Mouse (Mus musculus): ENCODE data around the gene Rbm18.
"Not testable (repeated sequence)": the region's sequence is repeated elsewhere in the genome, so short reads cannot be mapped to it uniquely, and the experiment has no call there.

Rbm18 gene

DNA sequence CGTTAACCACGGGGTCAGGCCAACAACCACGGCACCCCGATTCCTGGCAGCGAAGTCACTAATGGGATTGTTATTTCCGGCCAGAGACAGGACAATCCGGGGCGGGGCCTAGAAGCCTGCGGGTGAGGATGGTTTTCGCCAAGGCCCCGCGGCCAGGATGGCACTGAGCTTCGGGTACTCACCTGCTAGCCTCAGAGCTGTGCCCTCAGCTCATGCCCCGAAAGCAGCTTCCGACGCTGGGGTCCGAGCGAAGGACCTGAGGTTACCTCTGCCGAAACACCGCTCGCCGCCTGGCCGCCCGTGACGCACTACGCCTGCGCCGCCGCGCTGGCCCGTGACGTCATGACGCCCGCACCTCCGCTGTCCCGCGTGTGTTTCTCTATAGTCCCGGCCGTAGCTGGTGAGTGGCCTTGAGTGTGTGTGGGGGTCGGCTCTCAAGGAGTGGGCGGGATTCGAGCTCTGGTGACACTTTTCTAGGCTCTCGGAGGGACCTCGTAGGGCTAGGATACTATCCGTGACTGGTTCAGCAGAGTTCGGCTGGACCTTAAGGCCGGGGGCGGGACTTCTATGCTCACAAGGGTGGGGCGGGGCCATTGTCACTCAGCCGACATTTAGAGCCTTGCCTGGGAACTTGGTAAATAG is at the start of gene Rbm18, which contains the start of gene Mrrf:
Gene Rbm18 (minus strand): TSS at position 474 of the 642 bp plus-strand sequence.
Gene Mrrf (plus strand): TSS at position 90 of the 642 bp plus-strand sequence.
- peak; percentile 77 for DNase-seq (ENCODE audit: low spot score)

DNA sequence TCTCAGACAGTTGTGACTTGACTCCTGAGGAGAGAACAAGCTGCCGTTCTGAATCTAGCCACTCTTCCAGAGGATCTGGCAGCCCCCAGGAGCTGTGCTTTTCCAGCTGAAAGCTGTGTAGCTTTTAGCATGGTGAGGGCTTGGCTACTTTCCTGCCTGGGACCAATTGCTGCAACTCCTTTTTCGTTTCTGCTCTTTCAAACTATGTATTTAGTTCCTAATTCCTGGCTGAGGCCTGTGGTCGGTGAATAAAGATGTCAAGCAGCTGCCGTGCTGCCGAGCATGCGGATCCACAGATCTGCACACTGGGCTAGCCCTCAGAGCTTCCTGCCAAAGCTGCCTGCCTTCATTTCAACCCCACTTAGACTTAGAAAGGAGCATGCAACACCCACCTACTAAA is 48.3 kb upstream of the Rbm18 start:
- DNase-seq (ENCODE audit: low spot score), result no peak

DNA sequence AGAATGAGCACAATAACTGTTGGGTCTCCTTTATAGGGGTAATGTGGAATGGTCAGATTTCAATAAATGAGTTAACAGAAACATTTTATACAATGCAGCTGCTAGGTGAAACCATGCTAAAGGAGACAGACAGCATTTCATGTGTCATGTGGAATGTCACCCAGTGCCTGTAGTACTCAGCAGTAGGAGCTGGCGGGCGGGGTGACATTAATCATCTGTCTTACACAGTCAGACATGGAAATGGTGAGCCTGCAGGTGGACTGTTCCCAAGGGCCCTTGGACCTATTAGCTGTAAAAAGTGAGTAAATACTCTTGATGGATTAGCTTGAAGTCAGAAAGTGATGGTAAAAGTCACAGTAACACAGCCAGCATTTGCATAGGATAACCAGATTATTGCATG is 47.6 kb upstream of the Rbm18 start:
- DNase-seq (ENCODE audit: low spot score), result no peak

DNA sequence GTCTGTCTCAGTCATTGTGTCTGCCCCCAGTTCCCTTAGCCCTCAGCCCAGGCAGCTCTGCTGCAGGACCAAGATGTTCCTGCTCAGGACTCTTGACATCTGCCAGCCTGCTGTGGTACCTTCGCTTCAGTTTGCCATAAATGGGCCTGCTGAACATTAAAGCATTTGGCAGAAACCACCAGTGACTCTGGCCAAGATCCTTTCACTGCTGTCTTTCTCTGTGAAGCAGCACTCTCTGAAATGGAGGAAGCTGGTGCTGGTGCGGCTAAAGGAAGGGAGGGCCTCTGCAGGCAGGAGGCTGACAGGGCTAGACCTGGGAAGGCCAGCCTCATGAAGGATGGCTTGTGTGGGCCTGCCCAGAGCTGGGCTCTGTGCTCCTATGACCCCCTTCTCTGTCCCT is 46.7 kb upstream of the Rbm18 start:
- DNase-seq (ENCODE audit: low spot score), result no peak

DNA sequence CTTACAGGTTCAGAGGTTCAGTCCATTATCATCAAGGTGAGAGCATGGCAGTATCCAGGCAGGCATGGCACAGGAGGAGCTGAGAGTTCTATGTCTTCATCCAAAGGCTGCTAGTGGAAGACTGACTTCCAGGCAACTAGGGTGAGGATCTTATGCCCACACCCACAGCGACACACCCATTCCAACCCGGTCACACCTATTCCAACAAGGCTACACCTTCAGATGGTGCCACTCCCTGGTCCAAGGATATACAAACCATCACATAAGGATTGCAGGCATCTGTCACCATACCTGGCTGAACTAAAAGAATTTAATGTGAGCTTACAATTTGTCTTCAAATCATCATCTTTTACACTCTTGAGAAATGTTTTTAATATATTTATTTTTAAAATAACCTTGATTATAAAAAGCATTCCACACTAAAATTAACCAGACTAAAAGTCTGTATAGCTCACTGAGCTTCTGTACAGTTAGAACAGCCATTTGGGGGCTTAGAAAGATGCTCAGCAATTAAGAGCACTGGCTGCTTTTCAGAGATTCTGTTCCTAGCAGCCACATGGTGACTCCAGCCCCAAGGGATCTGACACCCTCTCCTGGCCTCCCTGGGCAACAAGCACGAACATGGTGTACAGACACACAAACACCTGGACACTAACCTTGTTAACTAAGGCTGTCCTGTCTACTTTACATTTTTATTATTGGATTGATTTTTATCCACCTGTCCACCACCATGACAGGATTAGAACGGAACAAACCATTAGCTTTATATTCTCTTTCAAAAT is 45.2 kb upstream of the Rbm18 start:
- not testable (repeated sequence) for DNase-seq (ENCODE audit: low spot score)

DNA sequence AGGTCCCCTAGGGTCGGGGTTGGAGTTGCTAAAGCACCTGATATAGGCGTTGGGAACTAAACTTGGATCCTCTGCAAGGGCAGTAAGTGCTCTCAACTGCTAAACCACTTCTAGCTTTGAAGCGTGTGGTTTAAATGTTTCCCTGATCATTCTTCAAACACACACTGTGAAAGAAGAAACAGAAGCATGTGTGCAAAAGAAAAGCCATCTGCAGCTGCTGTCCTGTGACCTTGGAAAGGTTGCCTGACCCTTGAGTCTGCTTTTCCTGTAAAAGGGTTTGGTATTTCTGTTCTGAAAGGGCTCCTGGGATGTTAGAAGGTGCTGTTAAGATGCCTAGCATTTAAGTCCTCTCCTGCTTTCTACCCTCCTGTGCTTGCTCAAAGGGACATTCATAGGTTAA is 42.9 kb upstream of the Rbm18 start:
- DNase-seq (ENCODE audit: low spot score), result no peak

DNA sequence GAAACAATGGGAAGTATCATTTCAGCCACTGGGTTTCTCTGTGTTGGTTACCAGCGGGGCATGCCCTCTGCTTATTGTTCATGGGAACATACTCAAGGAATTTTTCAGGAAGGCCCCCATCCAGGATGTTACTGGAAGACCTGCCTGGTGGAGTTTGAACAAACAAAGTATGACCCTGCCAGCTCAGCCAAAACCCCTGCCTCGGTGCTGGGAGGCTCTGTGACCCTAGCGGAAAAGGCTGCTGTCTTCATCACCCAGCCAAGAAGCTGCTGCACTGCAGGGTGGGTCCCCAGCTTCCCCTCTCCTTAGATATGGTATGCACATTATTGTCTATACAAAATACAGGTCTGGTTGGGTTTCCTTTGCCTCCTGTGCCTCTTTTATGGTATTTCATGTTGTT is 36.0 kb upstream of the Rbm18 start:
- no peak for DNase-seq (ENCODE audit: low spot score)

DNA sequence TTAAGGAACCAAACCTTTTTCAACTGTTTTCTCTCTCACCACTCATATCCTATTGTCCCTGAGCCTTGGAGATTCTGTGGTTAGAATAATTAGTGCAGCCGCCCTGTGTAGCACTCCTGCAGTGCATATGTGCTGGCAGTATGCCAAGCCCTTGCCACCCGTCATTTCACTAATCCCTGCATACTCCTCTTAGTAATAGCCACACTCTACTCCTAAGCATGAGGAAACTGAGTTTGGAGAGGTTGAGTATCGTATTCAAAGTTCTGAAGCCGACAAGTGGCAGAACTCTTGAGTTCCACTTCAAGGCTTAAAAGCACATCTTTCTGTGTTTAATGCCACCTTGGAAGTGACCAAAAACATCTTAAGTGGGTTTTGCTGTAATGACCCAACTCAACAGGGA is 35.6 kb upstream of the Rbm18 start:
- no peak for DNase-seq (ENCODE audit: low spot score)

DNA sequence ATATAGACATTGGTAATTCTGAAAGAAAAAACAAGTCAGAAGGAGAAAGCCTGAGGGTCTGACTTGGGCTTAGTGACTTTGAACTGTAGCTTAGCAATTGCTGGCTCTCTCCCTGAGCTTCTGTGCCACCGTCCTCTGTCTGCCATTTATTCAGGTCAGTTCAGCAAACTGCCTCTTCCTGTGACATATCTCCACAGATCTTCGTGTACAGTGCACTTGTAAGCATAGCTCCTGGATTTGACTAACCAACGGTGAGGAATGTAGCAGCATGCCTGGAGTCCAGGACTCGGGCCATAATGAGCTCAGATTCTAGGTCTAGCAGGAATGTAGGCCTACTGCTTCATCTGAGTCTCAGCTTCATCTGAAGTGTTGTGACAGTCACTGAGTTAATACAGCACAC is 32.6 kb upstream of the Rbm18 start:
- DNase-seq (ENCODE audit: low spot score), result no peak

DNA sequence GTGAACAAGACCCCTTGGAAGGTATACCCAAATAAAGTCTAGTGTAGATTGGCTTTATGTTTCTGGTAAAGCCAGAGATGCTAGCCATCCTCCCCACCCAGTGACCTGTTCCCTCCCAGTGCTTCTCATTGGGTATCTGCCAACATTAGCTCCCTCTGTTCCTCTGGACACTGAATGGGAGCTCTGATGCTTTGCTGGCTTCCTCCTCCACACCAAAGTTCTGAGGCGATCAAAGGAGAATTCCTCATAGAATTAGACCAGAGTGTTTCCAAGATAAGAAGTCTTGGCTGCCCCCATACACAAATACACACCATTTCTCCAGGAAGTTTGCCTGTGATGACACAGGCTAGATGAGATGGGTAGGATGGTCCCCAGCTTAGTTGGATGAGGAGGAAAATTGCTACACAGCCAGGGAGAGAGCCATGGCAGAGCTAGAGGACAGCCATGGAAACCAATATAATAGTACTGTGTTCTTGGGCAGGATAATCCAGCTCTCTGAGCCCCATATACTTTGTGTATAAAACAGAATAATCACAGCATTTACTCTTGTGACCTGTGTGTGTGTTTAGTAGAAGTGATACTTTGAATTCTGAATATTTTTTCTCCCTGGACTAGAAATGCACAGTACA is 31.5 kb upstream of the Rbm18 start:
- no peak for DNase-seq (ENCODE audit: low spot score)

DNA sequence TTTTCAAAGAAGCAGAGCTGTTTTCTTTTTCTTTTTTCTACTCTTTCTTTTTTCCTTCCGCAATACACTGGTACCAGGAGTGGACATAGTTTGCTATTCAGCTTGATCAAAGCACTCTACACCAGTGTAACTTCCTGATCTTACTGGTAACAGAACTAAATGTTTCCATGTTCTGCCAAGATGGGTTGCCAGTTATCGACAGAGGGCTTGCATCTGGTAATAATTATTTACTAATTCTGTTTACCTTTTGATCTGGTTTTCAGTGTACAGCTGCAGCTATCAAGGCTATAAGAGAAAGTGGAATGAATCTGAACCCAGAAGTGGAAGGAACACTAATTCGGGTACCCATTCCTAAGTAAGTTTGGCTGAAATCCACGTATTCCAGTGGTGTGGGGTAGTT is 22.8 kb upstream of the Rbm18 start:
- DNase-seq (ENCODE audit: low spot score), result no peak

DNA sequence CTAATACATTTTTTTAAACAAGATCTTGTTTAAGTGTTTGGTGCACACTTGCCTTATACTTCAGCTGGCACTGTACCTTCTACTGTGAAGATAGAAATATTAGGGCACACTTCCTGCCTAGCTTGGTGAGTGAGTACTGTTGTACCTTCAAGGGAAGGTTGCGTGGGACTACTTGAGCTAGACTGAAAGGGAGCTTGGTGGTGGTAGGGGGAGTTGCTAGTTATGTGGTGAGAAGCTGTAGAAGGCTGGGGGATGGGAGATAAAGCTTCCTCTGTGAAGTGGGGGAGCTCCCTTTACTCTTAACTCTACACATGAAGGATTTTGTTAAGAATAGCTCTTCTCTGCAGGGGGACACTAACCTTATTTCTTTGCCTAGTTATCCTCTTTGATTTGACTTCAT is 20.9 kb upstream of the Rbm18 start:
- no peak for DNase-seq (ENCODE audit: low spot score)

DNA sequence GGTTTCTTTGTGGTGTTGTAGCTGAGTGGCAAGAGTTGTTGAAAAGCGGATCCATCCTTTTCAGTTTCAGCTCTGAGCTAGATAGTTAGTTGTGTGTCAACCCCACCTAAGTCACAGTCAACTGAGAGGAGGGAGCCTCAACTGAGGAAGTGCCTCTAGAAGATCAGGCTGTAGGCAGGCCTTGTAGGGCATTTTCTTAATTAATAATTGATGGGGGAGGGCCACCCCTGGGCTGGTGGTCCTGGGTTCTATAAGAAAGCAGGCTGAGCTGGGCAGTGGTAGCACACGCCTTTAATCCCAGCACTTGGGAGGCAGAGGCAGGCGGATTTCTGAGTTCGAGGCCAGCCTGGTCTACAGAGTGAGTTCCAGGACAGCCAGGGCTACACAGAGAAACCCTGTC is 15.8 kb upstream of the Rbm18 start:
- DNase-seq (ENCODE audit: low spot score), result not testable (repeated sequence)

DNA sequence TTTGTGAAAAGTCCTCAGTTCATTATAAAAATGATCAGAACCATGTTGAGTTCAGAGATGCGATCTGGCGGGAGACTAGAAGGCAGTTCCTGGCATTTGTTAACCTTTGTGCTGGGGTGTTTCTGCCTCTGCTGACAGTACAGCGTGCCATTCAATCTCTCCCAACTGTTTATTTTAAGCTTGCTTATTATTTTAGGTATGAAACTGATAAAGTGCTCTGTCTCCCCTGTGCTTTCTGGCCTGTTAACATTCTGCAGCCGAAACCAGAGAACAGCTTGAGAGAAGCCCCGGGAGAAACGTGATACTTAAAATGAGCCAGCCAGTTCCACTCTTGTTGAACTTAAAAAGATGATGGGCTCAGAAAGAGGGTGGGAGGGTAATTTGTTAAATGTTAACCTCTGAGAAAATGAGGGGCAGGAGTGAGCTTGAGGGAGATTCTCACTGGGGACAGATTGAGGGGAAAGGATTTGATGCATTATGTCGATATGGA is 12.3 kb upstream of the Rbm18 start:
- no peak for DNase-seq (ENCODE audit: low spot score)

DNA sequence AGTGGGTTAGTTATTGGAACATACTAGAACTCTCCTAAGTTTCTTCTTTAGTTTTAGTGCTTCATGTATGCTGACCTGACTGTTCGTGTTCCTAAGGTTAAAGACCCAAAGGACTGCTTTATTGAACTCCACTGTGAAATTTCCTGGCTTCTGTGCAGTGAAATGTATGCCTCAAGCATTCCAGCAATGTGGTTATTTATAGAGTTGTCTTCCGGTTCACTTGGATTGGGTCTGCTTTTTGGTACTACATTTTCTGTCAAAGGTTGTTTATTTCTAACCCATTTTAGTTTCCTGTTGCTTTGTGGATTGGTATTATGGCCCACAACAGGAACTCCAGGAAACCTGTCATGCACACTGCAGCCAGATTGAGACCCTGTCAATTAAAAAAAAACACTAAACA is 2.5 kb upstream of the Rbm18 start:
- no peak for DNase-seq (ENCODE audit: low spot score)

DNA sequence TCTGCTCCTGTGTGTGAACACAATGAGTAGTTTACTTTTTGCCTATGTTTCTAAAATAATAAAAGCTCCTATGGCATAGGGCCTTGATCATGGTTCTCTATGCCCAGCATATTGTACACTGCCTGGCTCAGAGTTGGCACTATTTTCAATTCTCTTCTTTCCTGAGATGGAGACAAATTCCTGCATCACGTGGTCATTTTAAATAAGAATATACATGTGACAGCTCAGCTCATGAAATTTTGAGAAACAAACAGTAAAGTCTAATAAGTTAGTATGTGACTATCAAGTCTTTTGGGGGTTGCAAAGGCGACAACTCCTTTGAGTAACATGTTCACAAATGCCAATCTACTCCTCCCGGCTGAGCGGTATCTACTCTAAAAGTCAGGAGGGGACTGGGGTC is 686 bp downstream of the Rbm18 start:
- no peak for DNase-seq (ENCODE audit: low spot score)

DNA sequence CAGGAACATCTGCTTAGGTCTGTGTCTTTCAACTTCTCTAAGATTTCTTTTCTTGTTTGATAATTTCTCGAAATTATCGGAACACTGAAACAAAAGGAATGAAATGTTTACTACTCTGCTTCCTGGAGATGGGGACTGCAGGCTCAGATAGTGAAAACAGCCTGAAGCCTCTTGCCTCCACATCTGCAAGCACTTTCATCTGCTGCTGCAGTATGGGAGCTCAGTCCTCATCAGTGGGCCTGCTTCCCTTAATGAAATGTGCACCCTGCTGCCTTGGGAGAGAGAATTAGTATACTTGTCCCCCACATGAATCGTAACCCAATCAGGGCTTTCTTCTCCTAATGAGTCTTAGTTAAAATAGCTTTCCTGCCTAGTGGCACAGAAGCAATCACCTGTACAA is 7.5 kb downstream of the Rbm18 start:
- no peak for DNase-seq (ENCODE audit: low spot score)

DNA sequence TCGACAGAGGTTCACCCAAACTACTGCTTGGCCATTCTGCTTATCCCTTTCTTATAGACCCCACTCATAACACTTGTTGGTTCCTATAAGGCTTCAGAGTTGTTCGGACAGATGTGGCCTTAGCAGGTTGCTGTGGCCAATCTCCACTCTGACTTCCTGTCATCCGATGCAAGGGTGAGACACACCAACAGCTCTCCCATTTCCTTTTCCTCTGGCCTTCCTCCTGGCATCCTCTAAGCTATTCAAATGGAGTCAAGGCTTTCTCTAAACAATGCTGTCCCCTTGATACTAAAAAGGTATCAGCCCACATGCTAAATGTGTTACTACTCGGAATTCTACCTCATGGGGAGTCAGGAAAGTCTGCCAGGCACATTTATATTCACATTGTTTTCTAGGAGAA is 8.6 kb downstream of the Rbm18 start:
- no peak for DNase-seq (ENCODE audit: low spot score)

DNA sequence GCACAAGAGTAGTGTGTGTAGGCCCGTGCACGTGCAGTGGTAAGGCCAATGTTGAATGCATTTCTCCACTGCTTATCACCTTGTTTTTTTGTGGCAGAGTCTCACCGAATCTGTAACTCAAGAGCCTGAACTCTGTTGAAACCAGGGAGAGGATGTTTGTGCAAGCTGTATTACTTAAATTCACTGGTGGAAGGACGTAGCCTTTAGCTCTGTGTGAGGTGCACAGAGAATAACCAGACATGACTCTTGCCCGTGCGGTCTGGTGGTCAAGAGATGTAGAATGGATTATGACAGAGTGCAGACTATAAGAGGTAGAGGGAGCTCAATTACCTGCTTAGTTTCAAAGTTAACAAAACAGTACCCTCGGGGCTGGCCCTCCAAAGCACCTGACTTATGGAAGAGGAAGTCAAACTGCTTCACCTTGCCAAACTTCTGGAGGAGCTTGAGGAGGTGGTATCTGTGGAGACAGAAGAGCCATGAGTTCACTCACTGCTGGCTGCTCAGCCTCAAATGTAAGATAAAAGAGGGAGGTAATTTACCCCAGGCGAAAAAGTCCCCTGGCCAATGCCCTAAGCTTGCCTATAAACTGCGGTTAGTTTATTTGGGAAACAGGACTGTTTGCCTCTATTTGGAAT is 9.7 kb downstream of the Rbm18 start:
- no peak for DNase-seq (ENCODE audit: low spot score)

DNA sequence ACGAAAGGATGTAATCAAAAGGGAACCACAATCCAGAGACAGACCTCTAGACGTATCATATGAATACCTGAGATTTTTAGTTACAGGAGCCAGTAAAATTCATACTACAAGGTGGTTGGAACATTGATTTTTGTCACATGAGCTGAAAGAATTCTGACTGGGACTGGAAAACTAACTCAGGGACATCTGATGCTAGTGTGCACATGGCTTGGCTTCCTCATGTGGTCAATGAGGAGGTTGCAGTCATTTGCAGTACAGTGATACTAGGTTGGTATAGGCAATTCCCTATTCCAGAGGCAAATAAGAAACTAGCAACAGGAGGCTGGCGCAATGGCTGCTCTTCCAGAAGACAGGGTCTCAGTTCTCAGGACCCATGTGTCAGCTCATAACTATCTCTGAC is 23.9 kb downstream of the Rbm18 start:
- DNase-seq (ENCODE audit: low spot score), result no peak

DNA sequence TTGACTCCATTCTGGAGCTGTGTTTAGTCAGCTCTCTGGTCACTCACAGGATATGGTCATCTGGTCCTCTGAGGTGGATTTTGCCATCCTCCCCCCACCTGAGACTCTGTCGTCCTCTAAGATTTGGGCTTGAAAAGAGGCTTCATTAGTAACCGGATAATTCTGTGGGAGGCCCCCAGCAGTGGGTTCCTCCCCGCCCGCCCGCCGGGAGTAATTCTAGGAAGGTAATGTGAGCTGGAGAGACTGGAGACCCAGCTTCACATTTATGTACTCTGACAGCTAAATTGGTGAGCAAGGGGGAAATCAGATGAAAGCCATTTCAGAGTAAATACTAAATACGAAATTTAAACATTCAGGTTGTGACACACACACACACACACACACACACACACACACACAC is 28.0 kb downstream of the Rbm18 start:
- DNase-seq (ENCODE audit: low spot score), result no peak

DNA sequence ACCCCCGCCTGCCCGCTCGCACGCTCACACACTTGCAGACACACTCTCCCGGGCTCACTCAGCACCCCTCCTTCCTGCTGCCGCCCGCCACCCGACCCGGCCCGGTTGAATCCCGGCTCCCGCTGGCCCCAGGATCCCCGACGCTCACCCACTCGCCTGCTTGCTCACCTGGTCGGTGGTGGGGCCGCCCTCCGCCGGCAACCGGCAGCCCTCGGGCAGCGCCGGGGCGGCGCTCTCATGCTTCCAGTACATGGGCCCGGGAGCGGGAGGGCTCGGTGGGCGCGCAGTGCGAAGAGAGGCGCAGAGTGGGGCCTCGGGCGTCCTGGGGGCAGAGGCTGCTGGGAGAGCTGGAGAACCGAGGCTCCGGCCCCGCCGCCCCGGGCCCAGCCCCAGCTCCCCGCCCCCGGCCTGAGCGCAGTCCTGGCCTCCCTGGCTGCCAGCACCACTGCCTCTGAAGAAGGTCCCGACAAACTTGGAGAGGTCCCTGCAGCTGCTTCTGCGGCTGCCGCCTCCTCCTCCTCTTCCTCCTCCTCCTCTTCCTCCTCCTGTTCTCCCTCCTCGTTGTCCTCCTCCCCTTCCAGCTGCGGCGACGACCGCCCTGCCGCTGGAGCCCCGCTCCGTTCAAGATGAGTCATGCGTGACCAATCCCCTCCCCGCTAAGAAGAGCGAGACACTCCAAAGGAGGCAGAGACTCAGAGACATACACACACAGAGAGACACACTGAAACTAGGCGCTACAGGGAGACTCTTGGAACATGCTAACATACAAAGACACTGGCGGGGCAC is 31.4 kb downstream of the Rbm18 start, which contains the start of gene Lhx6:
Gene Lhx6 (minus strand): TSS at position 453 of the 786 bp plus-strand sequence.
- DNase-seq (ENCODE audit: low spot score), result no peak
